Mouse (Mus musculus) lung, postnatal 0 days (tissue): ENCODE measurements around the gene Cav2. TPM values are rescaled to one million over a fixed set of nuclear protein-coding genes. Genes with fewer than 3 reads are reported as not detected.
A peak's percentile ranks its signal among the peaks of the same experiment; 100 is the strongest.

Experiments
- ATAC-seq: fragments of 200-750 bp; cut with Nextera tagmentation; 2 replicates; pipeline ENCODE4 v1.8.0; 2017; ENCODE audit warnings: moderate library complexity
- DNase-seq: peaks from one replicate; pipeline ENCODE4 v3.0.0-alpha.2; 2016; ENCODE audit warnings: low spot score
- H3K27ac ChIP-seq: fragments of 300-500 bp; sonication (generic); 2 replicates; pipeline ENCODE4 v1.5.1; 2014; ENCODE audit warnings: antibody characterized with exemption, mild to moderate bottlenecking, low read length, mixed read lengths
- H3K27me3 ChIP-seq: fragments of 300-500 bp; sonication (generic); replicated peaks from 2 replicates; pipeline ENCODE4 v1.6.1; 2014; ENCODE audit warnings: low read length, mixed read lengths; ENCODE audit not compliant: insufficient read depth
- H3K36me3 ChIP-seq: fragments of 300-500 bp; sonication (generic); 2 replicates; pipeline ENCODE4 v1.6.1; 2014; ENCODE audit warnings: low read length, mixed read lengths; ENCODE audit not compliant: insufficient read depth
- H3K4me1 ChIP-seq: fragments of 300-500 bp; sonication (generic); 2 replicates; pipeline ENCODE4 v1.6.1; 2014; ENCODE audit warnings: antibody characterized with exemption, low read depth, low read length, mixed read lengths; ENCODE audit not compliant: insufficient read depth
- H3K4me2 ChIP-seq: fragments of 300-500 bp; sonication (generic); replicated peaks from 2 replicates; pipeline ENCODE4 v1.6.1; 2014; ENCODE audit warnings: low read depth, mild to moderate bottlenecking, low read length, moderate library complexity, mixed read lengths
- H3K4me3 ChIP-seq: fragments of 300-500 bp; sonication (generic); 2 replicates; pipeline ENCODE4 v1.5.1; 2014; ENCODE audit warnings: low read depth, low read length
- H3K9ac ChIP-seq: fragments of 300-500 bp; sonication (generic); replicated peaks from 2 replicates; pipeline ENCODE4 v1.6.1; 2014; ENCODE audit warnings: low read depth, mild to moderate bottlenecking
- H3K9me3 ChIP-seq: fragments of 300-500 bp; sonication (generic); 2 replicates; pipeline ENCODE4 v1.6.1; 2016; ENCODE audit warnings: low read length, mixed read lengths
- CTCF ChIP-seq: IDR thresholded peaks from 2 replicates; pipeline ENCODE4 v1.5.1; 2016; ENCODE audit warnings: antibody characterized with exemption, mild to moderate bottlenecking
- EP300 ChIP-seq: IDR thresholded peaks from 2 replicates; pipeline ENCODE4 v1.6.1; 2016; ENCODE audit warnings: antibody characterized with exemption, mild to moderate bottlenecking, control low read depth
- WGBS: fragments of 180-500 bp; shearing (Covaris S2); extraction: QIAGEN DNeasy Blood & Tissue Kit; methylation state at CpG from one replicate; pipeline ENCODE4 v1.1.7; 2014; 5-methylcytosine and 5-hydroxymethylcytosine counted together
- polyA plus RNA-seq: library from polyadenylated mRNA; unstranded; fragments of >200 nt; fragmentation: Nextera tagmentation; extraction: Ambion mirVana; gene quantifications from 2 replicates; pipeline ENCODE4 v1.2.1, GENCODE M21; 2015

Gene Cav2
- polyA plus RNA-seq, result 318 and 355 TPM in 2 replicates

GRCm38 (mm10) chr6:17280939-17281756 lies at the start of gene Cav2:
TSS of gene Cav2 (plus strand) at chr6:17281185.
- no peaks in the 10 kb centered on the region for H3K9me3 ChIP-seq
- WGBS, result 1% methylated on average over 33 of the region's 40 CpGs

GRCm38 (mm10) chr6:17239693-17240092 lies 41.3 kb upstream of the Cav2 start:
- Histone ChIP-seq H3K4me2 (no peak overlapping the region), H3K4me1 (no peaks in the 10 kb centered on the region; the same call in 1 of the 2 replicates), H3K4me3 (no peak overlapping the region), H3K36me3 (no peaks in the 10 kb centered on the region), H3K9me3 (no peaks in the 10 kb centered on the region), H3K9ac (no peak overlapping the region), H3K27me3 (no peaks in the 10 kb centered on the region), H3K27ac (no peak overlapping the region)
- ATAC-seq (no peak), DNase-seq (no peak)
- 100% methylated on average over 1 of the region's 1 CpGs for WGBS
- TF ChIP-seq CTCF, result no peak
- no peak for TF ChIP-seq EP300

More at GRCm38 (mm10) chr6:17280939-17281756, at the start of gene Cav2:
- DNase-seq, result peak; percentile 93
- H3K4me1 ChIP-seq, result peaks cover 3% of the 10 kb centered on the region; the same call in 1 of the 2 replicates
- H3K4me3 ChIP-seq, result peak within 1 kb of the TSS; percentile 59
- peak within 1 kb of the TSS; percentile 96 for H3K27ac ChIP-seq
- ATAC-seq, result peak; percentile 96
- TF ChIP-seq EP300, result peak; percentile 59; the same call in 1 of the 2 replicates
- TF ChIP-seq CTCF, result no peak
- H3K27me3 ChIP-seq, result no peaks in the 10 kb centered on the region
- H3K9ac ChIP-seq, result peak within 1 kb of the TSS; percentile 52
- peak within 1 kb of the TSS; percentile 77 for H3K4me2 ChIP-seq
- no peaks in the 10 kb centered on the region for H3K36me3 ChIP-seq

- no peaks in the 10 kb centered on the region for H3K27me3 ChIP-seq
- no peak overlapping the region for H3K9ac ChIP-seq
- no peaks in the 10 kb centered on the region for H3K36me3 ChIP-seq
- WGBS, result 79% methylated on average over 1 of the region's 1 CpGs
- no peaks in the 10 kb centered on the region; the same call in 1 of the 2 replicates for H3K4me1 ChIP-seq
- H3K27ac ChIP-seq, result no peak overlapping the region
- no peaks in the 10 kb centered on the region for H3K9me3 ChIP-seq
- no peak overlapping the region for H3K4me3 ChIP-seq
- DNase-seq, result no peak
- no peak overlapping the region for H3K4me2 ChIP-seq
- TF ChIP-seq EP300 (no peak), CTCF (no peak)
- no peak for ATAC-seq
Observed at GRCm38 (mm10) chr6:17241013-17241412, 40.0 kb upstream of the Cav2 start.

GRCm38 (mm10) chr6:17246959-17247358 lies 34.0 kb upstream of the Cav2 start:
- no peak overlapping the region for H3K9ac ChIP-seq
- no peaks in the 10 kb centered on the region for H3K9me3 ChIP-seq
- ATAC-seq, result no peak
- no peaks in the 10 kb centered on the region for H3K36me3 ChIP-seq
- no peaks in the 10 kb centered on the region for H3K27me3 ChIP-seq
- no peak overlapping the region for H3K4me2 ChIP-seq
- no peaks in the 10 kb centered on the region for H3K4me1 ChIP-seq
- DNase-seq, result no peak
- TF ChIP-seq EP300 (no peak), CTCF (no peak)
- no peak overlapping the region for H3K4me3 ChIP-seq
- 96% methylated on average over 2 of the region's 2 CpGs for WGBS
- H3K27ac ChIP-seq, result no peak overlapping the region

- WGBS, result 80% methylated on average over 3 of the region's 3 CpGs
- H3K27me3 ChIP-seq, result no peaks in the 10 kb centered on the region
- no peak overlapping the region for H3K4me3 ChIP-seq
- no peak for ATAC-seq
- no peak overlapping the region for H3K4me2 ChIP-seq
- H3K9ac ChIP-seq, result no peak overlapping the region
- H3K9me3 ChIP-seq, result no peaks in the 10 kb centered on the region
- no peak for DNase-seq
- H3K4me1 ChIP-seq, result no peaks in the 10 kb centered on the region
- H3K27ac ChIP-seq, result no peak overlapping the region
- no peaks in the 10 kb centered on the region for H3K36me3 ChIP-seq
- TF ChIP-seq EP300 (no peak), CTCF (no peak)
Observed at GRCm38 (mm10) chr6:17247673-17248072, 33.3 kb upstream of the Cav2 start.

GRCm38 (mm10) chr6:17248241-17248640 lies 32.7 kb upstream of the Cav2 start:
- no peak overlapping the region for H3K4me2 ChIP-seq
- TF ChIP-seq EP300, result no peak
- no peak for TF ChIP-seq CTCF
- H3K4me3 ChIP-seq, result no peak overlapping the region
- H3K27me3 ChIP-seq, result no peaks in the 10 kb centered on the region
- no peak overlapping the region for H3K9ac ChIP-seq
- H3K36me3 ChIP-seq, result no peaks in the 10 kb centered on the region
- H3K9me3 ChIP-seq, result no peaks in the 10 kb centered on the region
- DNase-seq (peak; percentile 26), ATAC-seq (no peak)
- no peak overlapping the region for H3K27ac ChIP-seq
- 15% methylated on average over 1 of the region's 1 CpGs for WGBS
- H3K4me1 ChIP-seq, result no peaks in the 10 kb centered on the region
